Mouse (Mus musculus): ENCODE data around the gene Tenm4. TPM values are rescaled to one million over a fixed set of nuclear protein-coding genes. Genes with fewer than 3 reads are reported as not detected.

Gene Tenm4
- 9.2 and 10.6 TPM in 2 replicates for polyA plus RNA-seq (2014; fragmentation: Nextera tagmentation; extraction: Ambion mirVana)

DNA sequence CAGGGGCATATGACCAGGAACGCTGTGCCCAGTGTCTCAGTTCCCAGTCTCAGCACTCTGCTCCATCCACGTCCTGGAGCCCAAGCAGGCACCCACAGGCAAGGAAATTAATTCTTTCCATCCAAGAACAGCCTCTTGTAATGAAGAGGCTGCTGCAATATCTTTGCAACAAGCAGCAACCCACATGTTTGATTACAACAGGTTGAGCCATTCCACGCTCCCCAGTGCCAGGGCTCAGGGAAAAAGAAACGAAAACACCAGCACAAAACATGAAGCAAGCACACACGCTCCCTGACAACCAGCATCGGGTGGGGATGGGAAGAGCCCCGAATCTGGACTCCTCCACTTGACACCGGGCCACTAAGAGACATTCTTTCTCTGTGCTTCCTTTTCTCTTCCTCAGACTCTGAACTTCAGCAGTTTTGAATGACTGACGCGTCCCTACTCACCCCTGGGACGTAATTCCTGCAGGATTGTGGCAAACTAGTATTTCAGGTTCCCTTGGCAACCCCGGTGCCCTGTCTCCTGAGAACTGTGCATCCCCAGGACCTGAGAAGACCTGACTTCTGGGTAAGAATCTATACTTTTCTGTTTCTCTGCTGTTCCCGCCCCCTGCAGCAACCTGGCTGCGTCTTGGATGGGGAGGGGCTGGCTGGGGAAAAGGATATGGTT is at the start of gene Tenm4:
TSS of gene Tenm4 (plus strand) at position 323 of the 672 bp plus-strand sequence.
- 34% methylated on average over 14 of the region's 14 CpGs for WGBS
- H3K4me2 ChIP-seq (ENCODE audit: low read length) = peak within 1 kb of the TSS; percentile 31
- no peak within 1 kb of the TSS for H3K27ac ChIP-seq (replicated peaks in 1 of 2; ENCODE audit: control insufficient read depth in 1 of 2, insufficient read depth in 1 of 2, low read depth in 2 of 2, low read length in 2 of 2)
- H3K36me3 ChIP-seq (ENCODE audit: control insufficient read depth, insufficient read depth, low read length) = no peaks in the 10 kb centered on the region
- H3K9ac ChIP-seq (ENCODE audit: low read length) = no peak within 1 kb of the TSS
- no peaks in the 10 kb centered on the region for H3K9me3 ChIP-seq (ENCODE audit: control insufficient read depth, low read length)
- no peak for ATAC-seq (ENCODE audit: insufficient number of reproducible peaks, insufficient read depth, low FRiP score, low read depth)
- no peaks in the 10 kb centered on the region for H3K27me3 ChIP-seq (ENCODE audit: control insufficient read depth, insufficient read depth, low read length)
- no peak within 1 kb of the TSS; a peak in 1 of 4 replicates for H3K4me3 ChIP-seq (ENCODE audit: control insufficient read depth in 1 of 2, insufficient read depth in 1 of 2, low read depth in 1 of 2, low read length in 2 of 2)
- 0 out of 4 replicates have a peak, but pooled peaks cover 2 to 4% of the 10 kb centered on the region in 2 experiments for H3K4me1 ChIP-seq (ENCODE audit: control insufficient read depth in 2 of 2, insufficient read depth in 2 of 2, low read length in 2 of 2)

DNA sequence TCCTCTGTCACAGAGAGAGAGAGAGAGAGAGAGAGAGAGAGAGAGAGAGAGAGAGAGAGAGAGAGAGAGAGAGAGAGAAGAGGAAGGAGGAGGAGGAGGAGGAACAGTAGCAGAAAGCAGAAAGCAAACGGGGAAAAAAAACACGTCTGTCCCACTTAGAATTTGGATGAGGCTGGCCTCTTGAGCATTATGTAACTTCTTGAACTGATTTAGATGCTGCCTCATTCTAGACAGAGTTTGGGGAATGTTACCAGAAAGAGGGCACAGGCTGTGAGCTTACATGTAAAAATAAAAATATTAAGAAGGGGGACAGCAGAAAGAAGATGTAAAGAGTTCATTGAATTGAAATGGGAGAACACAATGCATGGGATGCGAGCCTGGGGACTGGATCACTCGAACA is 40.3 kb upstream of the Tenm4 start:
- Histone ChIP-seq H3K27ac (replicated peaks in 1 of 2; ENCODE audit: control insufficient read depth in 1 of 2, insufficient read depth in 1 of 2, low read depth in 2 of 2, low read length in 2 of 2) (no peak overlapping the region), H3K27me3 (ENCODE audit: control insufficient read depth, insufficient read depth, low read length) (no peaks in the 10 kb centered on the region), H3K4me2 (ENCODE audit: low read length) (no peak overlapping the region), H3K9me3 (ENCODE audit: control insufficient read depth, low read length) (no peaks in the 10 kb centered on the region), H3K4me1 (ENCODE audit: control insufficient read depth in 2 of 2, insufficient read depth in 2 of 2, low read length in 2 of 2) (no peaks in the 10 kb centered on the region), H3K4me3 (ENCODE audit: control insufficient read depth in 1 of 2, insufficient read depth in 1 of 2, low read depth in 1 of 2, low read length in 2 of 2) (no peak overlapping the region), H3K36me3 (ENCODE audit: control insufficient read depth, insufficient read depth, low read length) (no peaks in the 10 kb centered on the region), H3K9ac (ENCODE audit: low read length) (no peak overlapping the region)
- ATAC-seq (ENCODE audit: insufficient number of reproducible peaks, insufficient read depth, low FRiP score, low read depth) = no peak
- 42% methylated on average over 4 of the region's 4 CpGs for WGBS

DNA sequence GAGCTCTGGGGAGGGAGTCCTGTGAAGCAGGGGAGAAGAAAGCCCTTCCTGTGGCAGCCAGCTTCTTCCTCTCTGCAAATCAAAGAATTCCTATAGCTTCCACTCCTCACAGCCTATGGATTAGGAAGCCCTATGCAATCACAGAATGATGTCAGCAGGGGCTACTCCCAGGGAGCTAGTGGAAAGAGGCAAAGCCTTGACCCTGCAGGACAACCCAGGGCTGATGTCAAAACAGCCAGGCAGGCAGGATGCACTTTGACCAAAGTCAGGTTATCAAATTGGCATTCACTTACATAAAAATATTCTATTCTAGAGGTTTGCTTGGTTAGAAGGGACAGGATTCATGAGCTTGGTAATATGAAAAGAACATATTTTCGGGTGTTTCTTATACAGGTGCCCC is 39.9 kb upstream of the Tenm4 start:
- no peaks in the 10 kb centered on the region for H3K9me3 ChIP-seq (ENCODE audit: control insufficient read depth, low read length)
- ATAC-seq (ENCODE audit: insufficient number of reproducible peaks, insufficient read depth, low FRiP score, low read depth) = no peak
- no peaks in the 10 kb centered on the region for H3K4me1 ChIP-seq (ENCODE audit: control insufficient read depth in 2 of 2, insufficient read depth in 2 of 2, low read length in 2 of 2)
- no peak overlapping the region for H3K4me2 ChIP-seq (ENCODE audit: low read length)
- H3K27ac ChIP-seq (replicated peaks in 1 of 2; ENCODE audit: control insufficient read depth in 1 of 2, insufficient read depth in 1 of 2, low read depth in 2 of 2, low read length in 2 of 2) = no peak overlapping the region
- no peak overlapping the region for H3K9ac ChIP-seq (ENCODE audit: low read length)
- no peaks in the 10 kb centered on the region for H3K27me3 ChIP-seq (ENCODE audit: control insufficient read depth, insufficient read depth, low read length)
- no peak overlapping the region for H3K4me3 ChIP-seq (ENCODE audit: control insufficient read depth in 1 of 2, insufficient read depth in 1 of 2, low read depth in 1 of 2, low read length in 2 of 2)
- no peaks in the 10 kb centered on the region for H3K36me3 ChIP-seq (ENCODE audit: control insufficient read depth, insufficient read depth, low read length)
- WGBS = 73% methylated on average over 1 of the region's 1 CpGs

DNA sequence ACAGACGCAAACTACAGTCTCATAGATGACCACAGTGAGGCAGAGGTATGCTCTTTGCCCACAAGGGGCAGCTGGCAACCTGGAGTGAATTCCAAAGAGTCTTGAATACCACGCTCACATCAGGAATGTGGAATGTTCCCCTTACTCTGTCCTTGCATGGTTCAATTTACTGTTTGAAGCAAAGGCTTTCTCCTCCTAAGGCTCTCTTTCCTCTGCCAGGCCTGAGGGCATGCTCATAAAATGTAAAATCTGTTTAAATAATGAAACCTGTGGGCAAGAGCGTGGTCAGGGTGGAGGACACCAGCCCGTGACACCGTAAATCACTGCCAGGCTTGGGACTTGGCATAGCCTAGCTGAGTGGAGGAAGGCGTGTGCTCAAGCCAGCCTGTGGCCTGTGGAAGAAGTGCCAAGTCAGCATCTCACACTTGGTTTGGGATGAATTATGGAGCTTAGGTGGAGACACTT is 34.5 kb upstream of the Tenm4 start:
- no peaks in the 10 kb centered on the region for H3K27me3 ChIP-seq (ENCODE audit: control insufficient read depth, insufficient read depth, low read length)
- H3K4me2 ChIP-seq (ENCODE audit: low read length) = no peak overlapping the region
- H3K36me3 ChIP-seq (ENCODE audit: control insufficient read depth, insufficient read depth, low read length) = no peaks in the 10 kb centered on the region
- no peak overlapping the region for H3K27ac ChIP-seq (replicated peaks in 1 of 2; ENCODE audit: control insufficient read depth in 1 of 2, insufficient read depth in 1 of 2, low read depth in 2 of 2, low read length in 2 of 2)
- no peak overlapping the region for H3K4me3 ChIP-seq (ENCODE audit: control insufficient read depth in 1 of 2, insufficient read depth in 1 of 2, low read depth in 1 of 2, low read length in 2 of 2)
- 0 out of 2 replicates have a peak, but pooled peaks have one; percentile 21 for ATAC-seq (ENCODE audit: insufficient number of reproducible peaks, insufficient read depth, low FRiP score, low read depth)
- 74% methylated on average over 6 of the region's 6 CpGs for WGBS
- H3K9ac ChIP-seq (ENCODE audit: low read length) = no peak overlapping the region
- H3K4me1 ChIP-seq (ENCODE audit: control insufficient read depth in 2 of 2, insufficient read depth in 2 of 2, low read length in 2 of 2) = peaks cover 7 to 10% of the 10 kb centered on the region in 2 experiments; a peak in 3 of 4 replicates
- H3K9me3 ChIP-seq (ENCODE audit: control insufficient read depth, low read length) = no peaks in the 10 kb centered on the region

DNA sequence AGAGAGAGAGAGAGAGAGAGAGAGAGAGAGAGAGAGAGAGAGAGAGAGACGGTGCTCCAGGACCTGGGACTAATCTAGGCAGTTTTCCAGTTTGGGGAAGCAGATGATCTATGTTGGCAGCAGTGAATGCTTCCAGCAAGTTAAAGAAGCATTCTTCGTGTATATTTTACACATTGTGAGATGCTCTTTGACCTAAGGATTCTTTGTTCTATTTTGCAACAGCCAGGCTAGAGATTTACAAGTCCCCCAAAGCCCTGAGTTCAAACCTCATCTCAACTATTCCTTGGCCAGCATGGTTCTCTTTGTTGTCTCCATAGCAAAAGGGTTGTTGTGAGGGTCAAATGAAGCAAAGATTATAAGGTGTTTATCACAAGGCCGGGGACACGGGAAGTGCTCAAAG is 29.2 kb upstream of the Tenm4 start:
- no peak for ATAC-seq (ENCODE audit: insufficient number of reproducible peaks, insufficient read depth, low FRiP score, low read depth)
- H3K9ac ChIP-seq (ENCODE audit: low read length) = no peak overlapping the region
- no peak overlapping the region for H3K4me2 ChIP-seq (ENCODE audit: low read length)
- H3K4me1 ChIP-seq (ENCODE audit: control insufficient read depth in 2 of 2, insufficient read depth in 2 of 2, low read length in 2 of 2) = peaks cover 12 to 27% of the 10 kb centered on the region in 2 experiments
- 70% methylated on average over 4 of the region's 4 CpGs for WGBS
- no peaks in the 10 kb centered on the region for H3K36me3 ChIP-seq (ENCODE audit: control insufficient read depth, insufficient read depth, low read length)
- no peaks in the 10 kb centered on the region for H3K27me3 ChIP-seq (ENCODE audit: control insufficient read depth, insufficient read depth, low read length)
- H3K4me3 ChIP-seq (ENCODE audit: control insufficient read depth in 1 of 2, insufficient read depth in 1 of 2, low read depth in 1 of 2, low read length in 2 of 2) = no peak overlapping the region
- peaks cover 4% of the 10 kb centered on the region; the same call in 1 of the 2 replicates for H3K9me3 ChIP-seq (ENCODE audit: control insufficient read depth, low read length)
- H3K27ac ChIP-seq (replicated peaks in 1 of 2; ENCODE audit: control insufficient read depth in 1 of 2, insufficient read depth in 1 of 2, low read depth in 2 of 2, low read length in 2 of 2) = peak overlapping the region in 1 of 2 experiments; percentile 87; a peak in 2 of 4 replicates

- peaks cover 12 to 38% of the 10 kb centered on the region in 2 experiments for H3K4me1 ChIP-seq (ENCODE audit: control insufficient read depth in 2 of 2, insufficient read depth in 2 of 2, low read length in 2 of 2)
- no peak overlapping the region for H3K4me2 ChIP-seq (ENCODE audit: low read length)
- H3K27me3 ChIP-seq (ENCODE audit: control insufficient read depth, insufficient read depth, low read length) = no peaks in the 10 kb centered on the region
- no peak overlapping the region for H3K9ac ChIP-seq (ENCODE audit: low read length)
- H3K36me3 ChIP-seq (ENCODE audit: control insufficient read depth, insufficient read depth, low read length) = no peaks in the 10 kb centered on the region
- 35% methylated on average over 3 of the region's 3 CpGs for WGBS
- ATAC-seq (ENCODE audit: insufficient number of reproducible peaks, insufficient read depth, low FRiP score, low read depth) = peak; percentile 81
- H3K4me3 ChIP-seq (ENCODE audit: control insufficient read depth in 1 of 2, insufficient read depth in 1 of 2, low read depth in 1 of 2, low read length in 2 of 2) = no peak overlapping the region
- H3K27ac ChIP-seq (replicated peaks in 1 of 2; ENCODE audit: control insufficient read depth in 1 of 2, insufficient read depth in 1 of 2, low read depth in 2 of 2, low read length in 2 of 2) = peak overlapping the region; percentile 87 to 95
- peaks cover 4% of the 10 kb centered on the region; the same call in 1 of the 2 replicates for H3K9me3 ChIP-seq (ENCODE audit: control insufficient read depth, low read length)
Measured at GRCm38 (mm10) chr7:96142973-96143596, 28.0 kb upstream of the Tenm4 start.

DNA sequence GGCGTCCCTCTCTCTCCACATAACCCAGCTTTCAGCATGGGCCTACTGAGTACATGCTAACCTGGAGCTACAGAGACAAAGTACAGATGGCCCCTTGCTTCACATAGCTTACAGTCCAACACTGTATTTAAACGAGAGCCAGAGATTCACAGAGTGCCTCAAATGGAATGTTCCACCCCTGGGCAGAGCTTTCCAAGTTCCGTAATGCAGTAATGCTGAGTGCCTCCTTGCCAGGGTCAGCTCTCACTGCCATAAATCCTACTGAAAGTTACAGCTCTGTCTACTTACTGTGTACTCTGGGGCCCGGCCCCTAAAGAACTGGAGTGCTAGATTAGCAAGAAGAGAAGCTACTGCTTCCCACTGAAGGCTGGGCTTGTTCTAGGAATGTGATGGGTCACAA is 23.6 kb upstream of the Tenm4 start:
- no peak overlapping the region for H3K9ac ChIP-seq (ENCODE audit: low read length)
- H3K27ac ChIP-seq (replicated peaks in 1 of 2; ENCODE audit: control insufficient read depth in 1 of 2, insufficient read depth in 1 of 2, low read depth in 2 of 2, low read length in 2 of 2) = peak overlapping the region; percentile 21 to 72; a peak in 3 of 4 replicates
- H3K27me3 ChIP-seq (ENCODE audit: control insufficient read depth, insufficient read depth, low read length) = no peaks in the 10 kb centered on the region
- peaks cover 9 to 32% of the 10 kb centered on the region in 2 experiments for H3K4me1 ChIP-seq (ENCODE audit: control insufficient read depth in 2 of 2, insufficient read depth in 2 of 2, low read length in 2 of 2)
- H3K9me3 ChIP-seq (ENCODE audit: control insufficient read depth, low read length) = peaks cover 4% of the 10 kb centered on the region; the same call in 1 of the 2 replicates
- H3K36me3 ChIP-seq (ENCODE audit: control insufficient read depth, insufficient read depth, low read length) = no peaks in the 10 kb centered on the region
- no peak overlapping the region for H3K4me3 ChIP-seq (ENCODE audit: control insufficient read depth in 1 of 2, insufficient read depth in 1 of 2, low read depth in 1 of 2, low read length in 2 of 2)
- H3K4me2 ChIP-seq (ENCODE audit: low read length) = no peak overlapping the region
- peak; percentile 41; the same call in 1 of the 2 replicates for ATAC-seq (ENCODE audit: insufficient number of reproducible peaks, insufficient read depth, low FRiP score, low read depth)
- 26% methylated on average over 4 of the region's 4 CpGs for WGBS
